Mouse (Mus musculus) telencephalon, adult 2 months (tissue): ENCODE data around the gene Cntnap3.
"Not testable (repeated sequence)": the region's sequence is repeated elsewhere in the genome, so short reads cannot be mapped to it uniquely, and the experiment has no call there.

Source experiments
- DNase-seq: peaks from one replicate; pipeline ENCODE4 v3.0.0-alpha.2; 2011; ENCODE audit warnings: low read depth, low spot score

Gene Cntnap3

DNA sequence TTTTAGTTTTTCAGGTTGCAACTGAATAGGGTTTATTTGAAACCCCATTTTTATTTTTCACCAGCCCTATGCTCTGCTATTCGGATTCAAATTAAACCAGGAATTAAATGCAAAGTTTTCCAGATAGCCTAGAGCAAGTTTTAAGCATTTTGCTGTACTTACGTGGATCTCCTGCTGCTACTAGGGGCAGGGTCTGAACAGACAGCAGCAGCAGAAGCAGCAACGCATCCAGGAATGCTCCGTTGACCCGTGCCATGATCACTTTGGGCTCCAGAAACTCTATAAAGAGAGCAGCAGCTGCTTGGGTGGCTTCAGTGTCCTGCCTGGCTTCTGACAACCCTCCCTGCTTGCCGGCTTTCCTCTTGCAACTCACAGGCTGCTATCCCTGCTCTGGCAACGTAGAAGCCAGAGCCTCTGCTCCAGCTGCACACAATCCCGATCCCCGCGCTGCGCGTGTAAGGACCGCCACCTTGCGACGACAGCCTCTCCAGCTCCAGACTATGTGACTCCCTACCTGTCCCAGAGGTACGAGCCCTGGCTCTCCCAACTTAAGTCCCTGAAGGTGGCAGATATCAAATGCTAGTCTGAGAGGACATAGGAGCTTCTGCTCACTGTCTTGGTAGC is at the start of gene Cntnap3:
Cntnap3 (minus strand) TSS at position 371 of the 624 bp plus-strand sequence.
- peak; percentile 40 for DNase-seq

DNA sequence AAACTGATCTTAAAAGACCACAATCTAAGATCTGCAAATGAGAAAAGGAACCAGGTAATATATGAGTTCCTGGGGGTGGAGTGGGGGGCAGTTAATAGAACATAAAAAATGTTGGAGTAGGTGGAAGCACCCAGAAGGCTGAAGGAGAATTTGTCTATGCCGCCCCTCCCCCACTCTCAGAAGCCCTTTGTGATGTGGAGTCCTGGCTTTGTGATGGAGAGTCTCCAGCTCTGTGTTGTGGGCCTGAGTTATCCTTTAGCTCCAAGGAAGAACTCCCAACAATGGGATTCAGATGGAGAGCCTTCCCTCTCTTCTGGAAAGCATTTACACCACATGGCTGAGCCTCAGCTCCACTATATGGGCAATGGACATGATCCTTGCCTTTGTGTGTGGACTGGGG is 13.4 kb upstream of the Cntnap3 start, which contains the start of gene Spata31:
Spata31 (plus strand) TSS at position 216 of the 400 bp plus-strand sequence.
- no peak for DNase-seq

DNA sequence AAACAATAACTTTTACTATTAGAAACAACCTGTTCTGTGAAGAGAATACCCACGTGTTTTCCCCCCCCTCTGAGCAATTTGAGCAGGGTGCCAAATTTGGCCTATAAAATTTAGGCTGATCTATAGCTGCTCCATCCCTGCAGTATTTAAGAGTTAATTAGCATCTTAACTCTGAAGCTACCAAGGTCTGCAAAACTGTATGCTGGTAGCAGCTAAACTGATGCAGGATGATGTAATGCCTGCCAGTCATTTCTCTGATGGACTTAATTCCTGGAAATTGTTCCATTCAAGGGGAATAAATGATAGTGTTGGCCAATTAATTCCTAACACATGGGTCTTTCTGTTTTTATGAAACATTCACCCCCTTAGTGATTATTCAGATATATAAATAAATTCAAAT is 623 bp downstream of the Cntnap3 start:
- DNase-seq: no peak

GRCm38 (mm10) chr13:64865397-64865796 is 38.4 kb downstream of the Cntnap3 start:
- no peak for DNase-seq

GRCm38 (mm10) chr13:64824856-64825255 is 78.9 kb downstream of the Cntnap3 start:
- DNase-seq: not testable (repeated sequence)

DNA sequence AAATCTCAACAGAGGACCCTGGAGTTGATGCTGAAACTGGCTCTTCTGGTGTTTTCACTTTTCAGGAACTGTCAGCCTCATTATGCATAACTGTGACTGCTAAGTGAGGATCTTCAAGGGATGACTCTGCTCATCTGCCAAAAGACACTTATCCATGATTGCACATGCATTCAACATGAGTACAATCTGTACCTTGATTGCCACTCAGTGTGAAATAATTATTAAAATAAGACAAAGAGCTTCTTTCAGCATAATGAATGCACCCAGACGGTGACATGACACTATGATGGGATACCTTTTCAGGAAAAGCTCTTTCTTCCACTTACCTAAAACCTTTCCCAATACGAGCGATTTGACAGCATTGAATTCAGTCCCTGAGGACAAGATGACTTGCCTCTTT is 158.4 kb downstream of the Cntnap3 start:
- no peak for DNase-seq

GRCm38 (mm10) chr13:64732244-64732643 is 171.5 kb downstream of the Cntnap3 start:
- DNase-seq: no peak

DNA sequence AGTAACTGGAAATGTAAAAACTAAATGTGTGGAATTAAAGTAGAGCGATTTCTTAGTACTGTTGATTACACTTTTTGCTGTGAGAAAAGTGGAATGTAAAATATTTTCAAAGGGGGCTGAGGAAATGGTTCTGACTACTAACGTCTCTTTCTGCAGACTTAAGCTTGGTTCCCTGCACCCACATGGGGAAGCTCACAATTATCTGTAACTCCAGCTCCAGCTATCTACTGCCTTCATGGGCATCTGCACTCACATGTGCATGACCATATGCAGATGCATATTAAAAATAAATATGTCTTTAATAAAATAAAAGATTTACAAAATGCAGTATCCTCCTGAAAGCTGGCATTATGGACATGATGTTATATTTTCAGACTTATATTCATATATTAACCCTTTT is 187.0 kb downstream of the Cntnap3 start:
- DNase-seq: no peak

GRCm38 (mm10) chr13:64692463-64692862 is 211.3 kb downstream of the Cntnap3 start:
- no peak for DNase-seq
